Mouse (Mus musculus) neural tube, embryonic 10.5 days (tissue): ENCODE data around the gene Plaur.

ENCODE experiments used
- DNase-seq: peaks from one replicate; pipeline ENCODE4 v3.0.0-alpha.2; 2017; ENCODE audit warnings: low spot score; ENCODE audit errors: extremely low spot score

The Plaur gene

GRCm38 (mm10) chr7:24445266-24445926 is 16.9 kb upstream of the Plaur start:
- no peak for DNase-seq

- DNase-seq: no peak
Measured at GRCm38 (mm10) chr7:24446697-24447340, 15.5 kb upstream of the Plaur start.

GRCm38 (mm10) chr7:24448782-24449517 is 13.3 kb upstream of the Plaur start:
- no peak for DNase-seq

- DNase-seq: no peak
Measured at GRCm38 (mm10) chr7:24450585-24451017, 11.7 kb upstream of the Plaur start.

- no peak for DNase-seq
Measured at GRCm38 (mm10) chr7:24451855-24452311, 10.4 kb upstream of the Plaur start, which contains the start of gene Irgc1. Gene Irgc1 (minus strand): TSS chr7:24452297.

- no peak for DNase-seq
Measured at GRCm38 (mm10) chr7:24454199-24454598, 8.1 kb upstream of the Plaur start.

- DNase-seq: no peak
Measured at GRCm38 (mm10) chr7:24455726-24456125, 6.6 kb upstream of the Plaur start.

GRCm38 (mm10) chr7:24457726-24458370 is 4.4 kb upstream of the Plaur start:
- no peak for DNase-seq

- no peak for DNase-seq
Measured at GRCm38 (mm10) chr7:24459440-24459839, 2.8 kb upstream of the Plaur start.

GRCm38 (mm10) chr7:24459843-24460242 is 2.4 kb upstream of the Plaur start:
- no peak for DNase-seq

GRCm38 (mm10) chr7:24461376-24462051 is 770 bp upstream of the Plaur start:
- DNase-seq: no peak

GRCm38 (mm10) chr7:24466835-24467234 is 4.6 kb downstream of the Plaur start:
- DNase-seq: no peak

GRCm38 (mm10) chr7:24467886-24468285 is 5.6 kb downstream of the Plaur start:
- DNase-seq: no peak

- no peak for DNase-seq
Measured at GRCm38 (mm10) chr7:24469126-24469525, 6.8 kb downstream of the Plaur start.

- no peak for DNase-seq
Measured at GRCm38 (mm10) chr7:24470356-24470755, 8.1 kb downstream of the Plaur start.

- DNase-seq: no peak
Measured at GRCm38 (mm10) chr7:24472442-24472841, 10.2 kb downstream of the Plaur start.

GRCm38 (mm10) chr7:24472937-24473336 is 10.7 kb downstream of the Plaur start:
- peak; percentile 49 for DNase-seq

GRCm38 (mm10) chr7:24473913-24474529 is 11.7 kb downstream of the Plaur start:
- DNase-seq: peak; percentile 73

- no peak for DNase-seq
Measured at GRCm38 (mm10) chr7:24474811-24475506, 12.7 kb downstream of the Plaur start.

- no peak for DNase-seq
Measured at GRCm38 (mm10) chr7:24476338-24476737, 14.1 kb downstream of the Plaur start.
